ENCODE assay signal across 23 mouse cellular contexts in genomic region chr6:149148436-149149229, GRCm38 (mm10). TPM values are rescaled to one million over a fixed set of nuclear protein-coding genes. Genes with fewer than 3 reads are reported as not detected.
DNase-seq lines count a peak whose midpoint lies in the region; ATAC-seq and TF ChIP-seq lines count a peak whose summit lies in the region.
"Had no signal": no experiment of that assay in that cellular context is flagged by ENCODE, and none has a peak within 500 bp of the region (broad histone marks: within the 10 kb centered on the region; RNA-seq: fewer than 3 reads in every experiment).

No protein-coding gene starts in this region.

- WGBS in lung, postnatal 0 days, result 57% methylated on average over 7 of the region's 7 CpGs
- 51% methylated on average over 7 of the region's 7 CpGs for WGBS in stomach, embryonic 16.5 days

- DNase-seq in lung, postnatal 0 days (ENCODE audit: low spot score), result no peak
- no peak for DNase-seq in lung, adult 18-20 months
- peak; percentile 71 for DNase-seq in kidney, adult 11 months
- DNase-seq in kidney, postnatal 10 days, result peak; percentile 21
- no peak for DNase-seq in thymus, adult 18-20 months
- no peak for DNase-seq in retina, postnatal 1 day
- DNase-seq in spleen, postnatal 4 days (ENCODE audit: low spot score in 2 of 2), result no peak
- DNase-seq: adrenal gland, adult 2 months; cerebellum, adult 8-10 months; heart, adult 18-20 months; right cerebral cortex, postnatal 25 days; thymus, postnatal 4 days had no signal

- H3K4me2 ChIP-seq in lung, postnatal 0 days (replicated peaks; ENCODE audit: low read depth, low read length), result no peak overlapping the region
- H3K4me2 ChIP-seq in stomach, embryonic 16.5 days (ENCODE audit: low read depth, low read length), result no peak overlapping the region
- H3K4me2 ChIP-seq: hindbrain, embryonic 13.5 days; limb, embryonic 12.5 days; neural tube, embryonic 12.5 days had no signal

- peaks cover 4% of the 10 kb centered on the region; the same call in 1 of the 2 replicates for H3K36me3 ChIP-seq in lung, postnatal 0 days (ENCODE audit: insufficient read depth, low read length)
- 0 out of 2 replicates have a peak, but pooled peaks cover 11% of the 10 kb centered on the region for H3K36me3 ChIP-seq in stomach, embryonic 16.5 days (ENCODE audit: control insufficient read depth, insufficient read depth, low read length)

- H3K4me1 ChIP-seq in lung, postnatal 0 days (ENCODE audit: insufficient read depth, low read depth, low read length), result no peaks in the 10 kb centered on the region
- H3K4me1 ChIP-seq in stomach, embryonic 16.5 days (ENCODE audit: control insufficient read depth, insufficient read depth, low read length), result no peaks in the 10 kb centered on the region
- H3K4me1 ChIP-seq: forebrain, embryonic 10.5 days; hindbrain, embryonic 13.5 days; limb, embryonic 12.5 days; neural tube, embryonic 12.5 days had no signal

- H3K27ac ChIP-seq in lung, postnatal 0 days (ENCODE audit: low read length), result no peak overlapping the region
- peak overlapping the region; percentile 28 for H3K27ac ChIP-seq in stomach, embryonic 16.5 days (ENCODE audit: low read length)
- H3K27ac ChIP-seq: forebrain, embryonic 10.5 days; hindbrain, embryonic 13.5 days; left cerebral cortex, adult 2 months; limb, embryonic 12.5 days; neural tube, embryonic 12.5 days had no signal

- TF ChIP-seq EP300 in lung, postnatal 0 days (IDR thresholded peaks at IDR 0.05), result 0 out of 2 replicates have a peak, but pooled peaks have one; percentile 15

- no peak overlapping the region for H3K9ac ChIP-seq in lung, postnatal 0 days (replicated peaks; ENCODE audit: low read depth)
- no peak overlapping the region for H3K9ac ChIP-seq in stomach, embryonic 16.5 days (ENCODE audit: low read length)
- H3K9ac ChIP-seq: hindbrain, embryonic 13.5 days; limb, embryonic 12.5 days; neural tube, embryonic 12.5 days had no signal

- no peaks in the 10 kb centered on the region for H3K27me3 ChIP-seq in lung, postnatal 0 days (replicated peaks; ENCODE audit: insufficient read depth, low read length)
- no peaks in the 10 kb centered on the region for H3K27me3 ChIP-seq in stomach, embryonic 16.5 days (ENCODE audit: control insufficient read depth, insufficient read depth, low read length)
- H3K27me3 ChIP-seq: hindbrain, embryonic 13.5 days; limb, embryonic 12.5 days; neural tube, embryonic 12.5 days had no signal

- H3K4me3 ChIP-seq in lung, postnatal 0 days (ENCODE audit: low read depth, low read length), result no peak overlapping the region
- H3K4me3 ChIP-seq in stomach, embryonic 16.5 days (replicated peaks; ENCODE audit: low read length), result no peak overlapping the region
- H3K4me3 ChIP-seq: forebrain, embryonic 10.5 days; hindbrain, embryonic 13.5 days; left cerebral cortex, adult 2 months; limb, embryonic 12.5 days; neural tube, embryonic 12.5 days had no signal

- ATAC-seq in lung, postnatal 0 days, result no peak
- peak; percentile 92 for ATAC-seq in stomach, embryonic 16.5 days (ENCODE audit: insufficient read depth, low FRiP score)

- TF ChIP-seq CTCF in lung, postnatal 0 days (IDR thresholded peaks at IDR 0.05), result no peak

- no peaks in the 10 kb centered on the region for H3K9me3 ChIP-seq in lung, postnatal 0 days (ENCODE audit: low read length)
- 0 out of 2 replicates have a peak, but pooled peaks cover 3% of the 10 kb centered on the region for H3K9me3 ChIP-seq in stomach, embryonic 16.5 days (replicated peaks; ENCODE audit: control insufficient read depth, low read length)
- H3K9me3 ChIP-seq: forebrain, embryonic 10.5 days; hindbrain, embryonic 13.5 days; limb, embryonic 12.5 days; neural tube, embryonic 12.5 days had no signal

RNA-seq across cellular contexts. Expression of gene Etfbkmt, which starts 9.0 kb away (rescaled TPM):
- 24.3 and 26.2 TPM in 2 replicates for polyA plus RNA-seq in lung, postnatal 0 days (2015; fragmentation: Nextera tagmentation; extraction: Ambion mirVana)
- polyA plus RNA-seq in stomach, embryonic 16.5 days (2015; fragmentation: Nextera tagmentation; extraction: Ambion mirVana), result 18.1 and 19.3 TPM in 2 replicates

RNA-seq across cellular contexts. Expression of gene Gm10203, which starts 18.7 kb away (rescaled TPM):
- not detected in 2 replicates for polyA plus RNA-seq in lung, postnatal 0 days (2015; fragmentation: Nextera tagmentation; extraction: Ambion mirVana)
- not detected in 2 replicates for polyA plus RNA-seq in stomach, embryonic 16.5 days (2015; fragmentation: Nextera tagmentation; extraction: Ambion mirVana)
- polyA plus RNA-seq: adrenal gland, adult 2 months; cortical plate, adult 2 months; embryonic facial prominence, embryonic 14.5 days; forebrain, embryonic 10.5 days; heart, embryonic 16.5 days; hindbrain, embryonic 13.5 days; limb, embryonic 12.5 days; liver, embryonic 16.5 days; midbrain, postnatal 0 days; neural tube, embryonic 12.5 days had no signal

RNA-seq across cellular contexts. Expression of gene Amn1, which starts 39.9 kb away (rescaled TPM):
- 26.0 and 31.9 TPM in 2 replicates for polyA plus RNA-seq in lung, postnatal 0 days (2015; fragmentation: Nextera tagmentation; extraction: Ambion mirVana)
- 21.4 and 24.1 TPM in 2 replicates for polyA plus RNA-seq in stomach, embryonic 16.5 days (2015; fragmentation: Nextera tagmentation; extraction: Ambion mirVana)

RNA-seq across cellular contexts. Expression of gene Dennd5b, which starts 47.2 kb away (rescaled TPM):
- 3.6 and 4.3 TPM in 2 replicates for polyA plus RNA-seq in lung, postnatal 0 days (2015; fragmentation: Nextera tagmentation; extraction: Ambion mirVana)
- 3.9 and 4.5 TPM in 2 replicates for polyA plus RNA-seq in stomach, embryonic 16.5 days (2015; fragmentation: Nextera tagmentation; extraction: Ambion mirVana)

Comparison
In these comparisons a context has a peak if more than half of its experiments do, and no peak if none do; other contexts are left out.
1. DNase-seq: peak in kidney, adult 11 months (single experiment) and kidney, postnatal 10 days (single experiment); none in lung, postnatal 0 days (single experiment), lung, adult 18-20 months (0 of 2), thymus, adult 18-20 months (0 of 2), retina, postnatal 1 day (single experiment) and spleen, postnatal 4 days (0 of 2).